Mouse (Mus musculus) bone marrow, adult 2 months (tissue): Measurements from ENCODE around the gene Ppcs.

ENCODE experiments used
- CTCF ChIP-seq: fragments of 200-500 bp; IDR thresholded peaks from 2 replicates; pipeline ENCODE4 v1.5.1; 2011; ENCODE audit warnings: low read length, control low read depth; ENCODE audit not compliant: control insufficient read depth, insufficient read depth
- POLR2A ChIP-seq: fragments of 200-500 bp; IDR thresholded peaks from 2 replicates; pipeline ENCODE4 v1.6.1; 2011; ENCODE audit warnings: low read depth, mild to moderate bottlenecking, control low read depth, low read length, borderline replicate concordance; ENCODE audit not compliant: control insufficient read depth

DNA sequence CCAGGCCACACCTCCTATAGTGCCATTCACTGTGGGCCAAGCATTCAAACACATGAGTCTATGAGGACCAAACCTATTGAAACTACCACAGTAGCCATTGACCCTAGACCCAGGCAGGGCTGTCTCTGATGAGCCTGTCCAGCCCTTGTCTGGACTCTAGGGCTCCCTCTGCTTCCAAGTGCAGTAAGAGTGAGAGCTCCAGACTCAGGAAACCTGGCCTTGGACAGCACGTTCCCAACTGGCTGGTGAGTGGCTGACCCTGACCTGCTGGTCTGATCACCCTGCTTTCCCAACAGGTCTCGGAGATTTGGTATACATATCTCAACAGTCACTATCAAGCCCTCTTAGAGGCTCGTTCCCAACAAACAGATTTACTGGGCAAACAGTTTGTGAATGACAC lies 25.6 kb upstream of the Ppcs start:
- no peak for TF ChIP-seq CTCF
- TF ChIP-seq POLR2A: no peak
